Mouse (Mus musculus) liver, embryonic 12.5 days (tissue): ENCODE measurements around the gene Tcte1. TPM values are rescaled to one million over a fixed set of nuclear protein-coding genes. Genes with fewer than 3 reads are reported as not detected.

ENCODE experiments used
- ATAC-seq: fragments of 200-750 bp; cut with Nextera tagmentation; 2 replicates; pipeline ENCODE4 v1.8.0; 2017; ENCODE audit warnings: moderate number of reproducible peaks, mild to moderate bottlenecking, moderate library complexity
- H3K27ac ChIP-seq: fragments of 300-500 bp; sonication (generic); 2 replicates; pipeline ENCODE4 v1.5.1; 2016; ENCODE audit warnings: mild to moderate bottlenecking
- H3K27me3 ChIP-seq: fragments of 300-500 bp; sonication (generic); replicated peaks from 2 replicates; pipeline ENCODE4 v1.6.1; 2016; ENCODE audit warnings: mild to moderate bottlenecking, moderate library complexity
- H3K36me3 ChIP-seq: fragments of 300-500 bp; sonication (generic); 2 replicates; pipeline ENCODE4 v1.6.1; 2016; ENCODE audit warnings: mild to moderate bottlenecking, moderate library complexity
- H3K4me1 ChIP-seq: fragments of 300-500 bp; sonication (generic); 2 replicates; pipeline ENCODE4 v1.6.1; 2016
- H3K4me2 ChIP-seq: fragments of 300-500 bp; sonication (generic); 2 replicates; pipeline ENCODE4 v1.6.1; 2016; ENCODE audit warnings: mild to moderate bottlenecking, moderate library complexity
- H3K4me3 ChIP-seq: fragments of 300-500 bp; sonication (generic); 2 replicates; pipeline ENCODE4 v1.5.1; 2016; ENCODE audit warnings: mild to moderate bottlenecking, moderate library complexity
- H3K9ac ChIP-seq: fragments of 300-500 bp; sonication (generic); 2 replicates; pipeline ENCODE4 v1.6.1; 2016; ENCODE audit warnings: mild to moderate bottlenecking, moderate library complexity
- H3K9me3 ChIP-seq: fragments of 300-500 bp; sonication (generic); replicated peaks from 2 replicates; pipeline ENCODE4 v1.6.1; 2016; ENCODE audit warnings: mild to moderate bottlenecking, moderate library complexity
- WGBS: fragments of 180-500 bp; shearing (Covaris S2); methylation state at CpG from one replicate; pipeline ENCODE4 v1.1.7; 2016; ENCODE audit not compliant: insufficient replicate concordance; 5-methylcytosine and 5-hydroxymethylcytosine counted together
- polyA plus RNA-seq: library from polyadenylated mRNA; unstranded; fragments of >200 nt; fragmentation: Nextera tagmentation; extraction: Ambion mirVana; gene quantifications from 2 replicates; pipeline ENCODE4 v1.2.1, GENCODE M21; 2016

Gene Tcte1
- 0.08 and 0.14 TPM in 2 replicates for polyA plus RNA-seq

- no peak for ATAC-seq
- Histone ChIP-seq H3K9ac (0 out of 2 replicates have a peak within 1 kb of the TSS, but pooled peaks have one; percentile 3), H3K4me3 (peak within 1 kb of the TSS; percentile 28)
Measured at GRCm38 (mm10) chr17:45523263-45523662, at the start of gene Tcte1. Gene Tcte1 (plus strand): TSS chr17:45523434.

GRCm38 (mm10) chr17:45473667-45474066 is 49.6 kb upstream of the Tcte1 start:
- Histone ChIP-seq H3K27me3 (peaks cover 45% of the 10 kb centered on the region), H3K4me3 (no peak overlapping the region), H3K4me2 (no peak overlapping the region), H3K4me1 (peaks cover 7% of the 10 kb centered on the region; the same call in 1 of the 2 replicates), H3K36me3 (no peaks in the 10 kb centered on the region), H3K9ac (no peak overlapping the region), H3K9me3 (no peaks in the 10 kb centered on the region), H3K27ac (no peak overlapping the region)
- no peak for ATAC-seq
- 52% methylated on average over 6 of the region's 6 CpGs for WGBS

More at GRCm38 (mm10) chr17:45523263-45523662, at the start of gene Tcte1:
- peaks cover 26% of the 10 kb centered on the region for H3K36me3 ChIP-seq
- no peaks in the 10 kb centered on the region for H3K9me3 ChIP-seq
- H3K27ac ChIP-seq: no peak within 1 kb of the TSS
- peaks cover 12% of the 10 kb centered on the region for H3K4me1 ChIP-seq
- WGBS: 2% methylated on average over 21 of the region's 21 CpGs
- H3K27me3 ChIP-seq: peaks cover 50% of the 10 kb centered on the region
- peak within 1 kb of the TSS; percentile 65 for H3K4me2 ChIP-seq

DNA sequence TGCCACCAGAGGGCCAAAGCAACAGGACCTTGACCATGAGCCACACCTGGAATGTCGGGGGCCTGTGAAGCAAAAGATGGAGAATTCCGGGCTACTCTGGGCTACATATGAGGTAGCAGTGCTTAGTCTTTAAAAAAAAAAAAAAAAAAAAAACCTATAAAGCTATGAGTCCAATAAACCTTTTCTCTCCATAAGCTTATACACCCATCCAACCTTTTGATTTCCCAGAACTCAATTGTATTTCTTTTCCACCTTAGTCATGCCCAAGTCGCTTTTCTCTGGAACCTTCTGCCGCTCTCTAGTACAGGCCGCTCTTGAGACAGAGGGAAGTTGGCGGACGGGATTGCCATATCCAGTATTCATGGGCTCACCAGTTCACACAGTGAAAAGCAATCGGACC is 49.1 kb upstream of the Tcte1 start:
- Histone ChIP-seq H3K9me3 (no peaks in the 10 kb centered on the region), H3K36me3 (no peaks in the 10 kb centered on the region), H3K4me3 (peak overlapping the region; percentile 45; the same call in 1 of the 2 replicates), H3K27ac (no peak overlapping the region), H3K4me1 (peaks cover 7% of the 10 kb centered on the region; the same call in 1 of the 2 replicates), H3K4me2 (peak overlapping the region; percentile 67), H3K9ac (no peak overlapping the region), H3K27me3 (peaks cover 48% of the 10 kb centered on the region)
- WGBS: 59% methylated on average over 8 of the region's 8 CpGs
- no peak for ATAC-seq

- H3K4me2 ChIP-seq: peak within 1 kb of the TSS; percentile 67
- no peak within 1 kb of the TSS for H3K9ac ChIP-seq
- peaks cover 53% of the 10 kb centered on the region for H3K27me3 ChIP-seq
- H3K9me3 ChIP-seq: no peaks in the 10 kb centered on the region
- no peak within 1 kb of the TSS for H3K27ac ChIP-seq
- peak; percentile 52; the same call in 1 of the 2 replicates for ATAC-seq
- H3K36me3 ChIP-seq: no peaks in the 10 kb centered on the region
- peaks cover 7% of the 10 kb centered on the region; the same call in 1 of the 2 replicates for H3K4me1 ChIP-seq
- peak within 1 kb of the TSS; percentile 45 for H3K4me3 ChIP-seq
- 6% methylated on average over 30 of the region's 30 CpGs for WGBS
Measured at GRCm38 (mm10) chr17:45474669-45475465, 48.4 kb upstream of the Tcte1 start, which contains the start of gene Spats1. Gene Spats1 (minus strand): TSS chr17:45475415.

DNA sequence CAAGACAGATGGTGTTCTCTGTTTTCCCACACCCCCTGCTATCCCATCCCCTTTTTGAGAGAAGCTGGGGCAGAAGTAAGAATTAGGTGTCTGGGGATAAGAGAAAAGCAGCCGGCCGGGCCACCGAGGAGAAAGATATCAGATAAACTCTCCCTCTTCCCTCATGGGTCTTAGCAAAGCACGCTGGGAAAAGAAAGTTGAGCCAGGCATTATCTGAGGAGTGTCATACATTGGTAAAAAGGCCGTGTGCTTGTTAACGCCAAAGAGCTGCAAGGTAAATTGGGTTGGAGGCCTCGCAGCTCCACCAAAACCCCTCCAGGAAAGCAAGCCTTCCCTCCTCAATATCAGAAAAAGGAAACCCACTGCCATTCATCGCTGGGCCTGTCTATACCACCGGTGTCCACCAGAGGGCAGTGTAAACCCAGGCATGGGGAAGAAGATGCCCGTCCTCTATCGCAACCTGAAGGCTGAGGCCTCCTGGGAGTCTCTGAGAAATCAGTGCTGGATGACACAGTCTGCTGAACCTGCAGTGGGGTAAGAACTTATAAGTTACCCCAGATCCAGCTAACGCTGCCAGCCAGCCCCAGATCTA is 44.9 kb upstream of the Tcte1 start:
- ATAC-seq: no peak
- Histone ChIP-seq H3K27me3 (peaks cover 50% of the 10 kb centered on the region), H3K4me2 (peak overlapping the region; percentile 33), H3K36me3 (no peaks in the 10 kb centered on the region), H3K4me1 (peaks cover 7% of the 10 kb centered on the region; the same call in 1 of the 2 replicates), H3K9ac (no peak overlapping the region), H3K9me3 (no peaks in the 10 kb centered on the region), H3K27ac (no peak overlapping the region), H3K4me3 (no peak overlapping the region)
- WGBS: 5% methylated on average over 12 of the region's 12 CpGs

DNA sequence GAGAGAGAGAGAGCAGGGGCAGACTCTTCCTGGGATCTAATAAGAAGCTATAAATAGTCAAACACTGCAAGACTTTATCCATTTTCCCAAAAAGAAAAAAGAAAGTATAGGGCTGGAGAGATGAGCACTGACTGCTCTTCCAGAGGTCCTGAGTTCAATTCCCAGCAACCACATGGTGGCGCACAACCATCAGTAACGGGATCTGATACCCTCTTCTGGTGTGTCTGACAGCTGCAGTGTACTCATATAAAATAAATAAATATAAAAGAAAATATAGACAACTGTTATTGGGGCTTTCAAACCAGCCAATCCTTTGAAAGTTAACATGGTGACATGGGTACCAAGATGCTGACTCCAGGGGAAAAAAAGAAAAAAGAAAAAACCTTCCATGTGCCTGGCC is 42.8 kb upstream of the Tcte1 start:
- WGBS: 17% methylated on average over 2 of the region's 2 CpGs
- Histone ChIP-seq H3K4me3 (no peak overlapping the region), H3K4me2 (no peak overlapping the region), H3K27me3 (peaks cover 36% of the 10 kb centered on the region), H3K9ac (no peak overlapping the region), H3K4me1 (no peaks in the 10 kb centered on the region), H3K27ac (no peak overlapping the region), H3K9me3 (no peaks in the 10 kb centered on the region), H3K36me3 (no peaks in the 10 kb centered on the region)
- no peak for ATAC-seq

DNA sequence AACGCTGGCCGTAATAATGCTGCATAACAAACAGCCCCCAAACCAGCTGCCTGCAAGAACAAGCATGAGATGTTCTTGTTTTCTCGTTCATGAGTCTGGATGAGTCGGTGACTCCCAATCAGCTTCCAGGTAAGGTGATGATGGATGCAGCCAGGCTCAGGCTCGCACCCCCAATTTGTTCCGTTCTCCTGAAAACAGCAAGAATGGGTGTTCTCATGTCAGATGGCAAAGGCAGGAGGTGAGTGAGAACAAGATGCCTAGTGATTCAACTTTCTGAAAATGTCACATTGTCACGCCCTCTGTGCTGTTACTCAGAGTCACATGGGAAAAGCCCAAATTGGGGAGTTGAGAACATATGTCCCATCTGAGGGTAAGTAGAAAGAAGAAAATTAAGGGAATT is 37.7 kb upstream of the Tcte1 start:
- no peak overlapping the region for H3K9ac ChIP-seq
- no peaks in the 10 kb centered on the region for H3K4me1 ChIP-seq
- H3K36me3 ChIP-seq: no peaks in the 10 kb centered on the region
- no peak overlapping the region for H3K4me3 ChIP-seq
- H3K27me3 ChIP-seq: peaks cover 15% of the 10 kb centered on the region
- no peak overlapping the region for H3K27ac ChIP-seq
- H3K4me2 ChIP-seq: no peak overlapping the region
- 62% methylated on average over 7 of the region's 7 CpGs for WGBS
- ATAC-seq: no peak
- no peaks in the 10 kb centered on the region for H3K9me3 ChIP-seq

GRCm38 (mm10) chr17:45487216-45487615 is 36.0 kb upstream of the Tcte1 start:
- no peak overlapping the region for H3K4me2 ChIP-seq
- H3K27me3 ChIP-seq: peaks cover 19% of the 10 kb centered on the region
- no peak for ATAC-seq
- H3K9ac ChIP-seq: no peak overlapping the region
- no peak overlapping the region for H3K4me3 ChIP-seq
- H3K9me3 ChIP-seq: no peaks in the 10 kb centered on the region
- 11% methylated on average over 5 of the region's 5 CpGs for WGBS
- H3K4me1 ChIP-seq: no peaks in the 10 kb centered on the region
- no peak overlapping the region for H3K27ac ChIP-seq
- H3K36me3 ChIP-seq: no peaks in the 10 kb centered on the region

DNA sequence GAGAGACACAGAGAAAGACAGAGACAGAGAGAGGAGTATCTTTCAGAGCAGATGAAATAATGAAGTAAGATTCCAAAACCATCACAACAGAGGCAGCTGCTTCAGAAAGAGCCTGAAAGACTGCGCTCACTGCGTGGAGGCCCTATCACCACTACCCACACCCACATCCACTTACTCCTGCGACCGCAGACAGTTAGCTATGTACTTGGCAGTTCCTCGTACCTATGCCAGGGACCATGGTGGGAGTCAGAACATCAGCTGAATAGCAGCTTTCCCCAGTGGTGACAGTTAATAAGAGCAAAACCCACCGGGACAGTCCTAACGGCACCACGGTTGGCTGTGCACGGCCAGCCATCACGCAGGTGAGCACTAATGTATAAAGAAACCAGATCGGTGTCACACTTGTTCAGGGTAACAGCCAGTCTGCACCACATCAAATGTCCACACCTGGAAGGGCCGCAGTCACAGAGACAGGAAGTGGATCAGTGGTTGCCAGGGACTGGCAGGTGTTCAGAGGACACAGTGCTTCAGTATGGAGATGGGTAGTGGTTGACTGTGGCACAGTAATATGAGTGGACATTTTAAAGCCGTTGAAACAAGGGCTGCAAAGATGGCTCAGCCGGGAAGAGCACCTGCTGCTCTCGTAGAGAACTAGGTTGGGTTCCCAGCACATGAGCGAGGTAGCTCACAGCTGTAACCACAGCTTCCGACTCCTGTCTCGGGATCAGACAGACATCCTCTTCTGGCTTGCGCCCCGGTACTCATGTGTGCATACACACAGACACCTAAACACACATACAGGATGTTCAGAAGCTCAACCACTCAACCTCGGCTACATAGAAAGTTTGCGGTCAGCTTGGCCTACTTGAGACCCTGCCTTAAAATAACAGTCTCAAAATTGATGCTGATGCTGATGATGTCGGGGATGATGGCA is 34.6 kb upstream of the Tcte1 start:
- no peaks in the 10 kb centered on the region for H3K4me1 ChIP-seq
- no peak overlapping the region for H3K4me2 ChIP-seq
- H3K27me3 ChIP-seq: peaks cover 30% of the 10 kb centered on the region
- no peak overlapping the region for H3K4me3 ChIP-seq
- no peak overlapping the region for H3K27ac ChIP-seq
- no peak overlapping the region for H3K9ac ChIP-seq
- WGBS: 70% methylated on average over 23 of the region's 23 CpGs
- no peak for ATAC-seq
- no peaks in the 10 kb centered on the region for H3K36me3 ChIP-seq
- H3K9me3 ChIP-seq: no peaks in the 10 kb centered on the region

GRCm38 (mm10) chr17:45489736-45490135 is 33.5 kb upstream of the Tcte1 start:
- Histone ChIP-seq H3K36me3 (no peaks in the 10 kb centered on the region), H3K4me3 (no peak overlapping the region), H3K9me3 (no peaks in the 10 kb centered on the region), H3K27ac (no peak overlapping the region), H3K4me2 (no peak overlapping the region), H3K9ac (no peak overlapping the region), H3K27me3 (peaks cover 36% of the 10 kb centered on the region), H3K4me1 (no peaks in the 10 kb centered on the region)
- ATAC-seq: no peak
- whole genome bisulfite sequencing: 71% methylated on average over 6 of the region's 6 CpGs

- H3K4me3 ChIP-seq: no peak overlapping the region
- H3K27ac ChIP-seq: no peak overlapping the region
- no peaks in the 10 kb centered on the region for H3K4me1 ChIP-seq
- no peaks in the 10 kb centered on the region for H3K9me3 ChIP-seq
- 54% methylated on average over 13 of the region's 13 CpGs for WGBS
- no peak overlapping the region for H3K4me2 ChIP-seq
- no peak overlapping the region for H3K9ac ChIP-seq
- no peaks in the 10 kb centered on the region for H3K36me3 ChIP-seq
- peaks cover 36% of the 10 kb centered on the region for H3K27me3 ChIP-seq
- no peak for ATAC-seq
Measured at GRCm38 (mm10) chr17:45490532-45491154, 32.6 kb upstream of the Tcte1 start.
